Mouse (Mus musculus): ENCODE measurements at regions not wholly inside any gene's neighbourhood (a gene's known extent, or its start where the extent isn't known, plus 50 kb on each side); places are given as distances from the start of the nearest gene placed in this dataset.

DNA sequence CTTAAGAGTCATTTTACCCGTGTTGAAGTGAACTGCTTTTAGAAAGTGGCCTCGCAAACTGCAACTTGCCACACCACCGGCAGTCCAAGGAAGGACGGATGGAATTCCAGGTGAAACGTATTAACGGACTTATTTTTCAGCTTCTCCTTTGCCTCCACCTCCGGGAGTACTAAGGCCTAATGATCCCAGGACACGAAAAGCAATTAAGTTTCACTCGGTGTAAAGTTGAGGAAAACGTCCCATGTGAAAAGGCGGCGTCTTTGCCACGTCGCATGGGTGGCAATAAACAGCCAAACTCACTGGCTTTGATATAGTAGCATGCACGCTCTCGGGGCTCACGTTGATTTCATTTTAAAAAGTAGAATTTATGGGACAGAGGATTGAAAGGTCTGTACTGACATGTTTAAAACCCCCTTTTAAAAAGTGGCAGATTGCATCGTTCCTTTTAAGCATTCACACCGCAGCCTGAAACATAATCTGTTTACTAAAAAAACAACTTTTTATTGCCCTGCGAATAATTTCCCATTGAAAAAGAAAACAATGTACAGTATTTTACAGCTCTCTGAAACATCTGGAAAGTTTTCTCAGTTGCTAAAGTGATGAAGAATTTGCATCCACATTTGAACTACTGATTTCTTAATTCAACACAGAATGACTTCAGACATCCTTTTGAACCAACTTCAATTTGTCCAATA is 385.4 kb upstream of the Npvf start:
- in situ Hi-C loops (cut with MboI, MseI), result no loop called here

DNA sequence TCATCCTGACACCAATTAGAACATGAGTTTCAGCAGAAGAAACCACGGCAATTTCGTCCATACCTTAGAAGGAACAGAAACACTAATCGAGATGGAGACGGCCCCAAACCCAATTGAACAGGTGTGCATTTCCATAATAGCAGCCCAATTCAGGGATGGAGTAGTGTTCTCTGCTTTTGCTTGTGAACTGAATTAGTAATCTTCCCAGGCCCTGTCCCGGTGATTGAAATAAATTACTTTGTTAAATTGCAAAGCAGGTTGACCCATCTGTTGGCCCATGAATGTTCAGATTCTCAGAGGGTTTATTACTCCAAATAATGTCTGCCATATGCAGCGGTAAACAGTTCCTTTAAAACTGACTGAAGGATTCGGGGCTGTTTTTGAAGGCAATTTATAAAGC is 388.5 kb upstream of the Nfe2l3 start:
- in situ Hi-C loops (cut with MboI, MseI), result no loop called here

DNA sequence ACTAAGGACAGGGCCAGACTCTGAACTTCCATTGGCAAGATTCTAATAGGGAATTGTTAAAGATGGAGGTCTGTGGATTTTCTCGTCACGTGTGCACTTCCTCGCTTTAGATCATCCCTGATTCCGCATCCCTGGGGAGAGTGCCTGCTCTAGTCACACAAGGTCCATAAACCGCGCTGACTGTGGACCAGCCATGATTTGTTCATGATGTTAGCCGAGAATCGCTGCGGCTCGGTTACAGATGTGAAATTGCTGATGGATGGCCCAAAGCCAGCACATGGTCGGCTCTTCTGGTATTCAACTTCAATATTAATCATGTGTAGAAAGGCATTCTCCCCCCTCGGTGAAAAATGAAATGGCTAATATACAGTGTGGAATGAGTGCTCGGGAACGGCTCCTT is 387.6 kb upstream of the Nfe2l3 start:
- in situ Hi-C loops (cut with MboI, MseI), result no loop called here

GRCm38 (mm10) chr6:51052451-51052921 is 380.0 kb upstream of the Nfe2l3 start:
- in situ Hi-C loops (cut with MboI, MseI), result no loop called here

DNA sequence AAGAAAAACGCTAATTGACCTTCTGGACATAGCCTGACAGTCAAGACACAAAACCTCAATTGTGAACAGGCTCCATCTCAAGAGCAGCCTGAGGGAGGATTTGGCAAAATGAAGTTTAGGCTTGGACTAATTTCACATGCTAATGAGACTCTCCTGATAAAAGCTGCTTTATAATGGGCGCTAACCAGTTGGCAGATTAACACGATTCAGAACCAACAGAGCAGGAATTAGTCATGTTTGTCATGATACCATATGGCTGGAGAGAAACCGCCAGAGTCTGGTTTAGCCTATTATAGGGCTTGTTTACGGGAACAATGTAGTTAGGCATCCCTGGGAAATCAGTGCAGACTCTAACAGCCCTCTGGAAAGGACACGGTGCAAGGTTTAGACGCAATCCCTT is 375.2 kb upstream of the Nfe2l3 start:
- in situ Hi-C loops (cut with MboI, MseI), result no loop called here

- in situ Hi-C loops (cut with MboI, MseI), result no loop called here
Measured at GRCm38 (mm10) chr6:51059923-51060847, 372.3 kb upstream of the Nfe2l3 start.

DNA sequence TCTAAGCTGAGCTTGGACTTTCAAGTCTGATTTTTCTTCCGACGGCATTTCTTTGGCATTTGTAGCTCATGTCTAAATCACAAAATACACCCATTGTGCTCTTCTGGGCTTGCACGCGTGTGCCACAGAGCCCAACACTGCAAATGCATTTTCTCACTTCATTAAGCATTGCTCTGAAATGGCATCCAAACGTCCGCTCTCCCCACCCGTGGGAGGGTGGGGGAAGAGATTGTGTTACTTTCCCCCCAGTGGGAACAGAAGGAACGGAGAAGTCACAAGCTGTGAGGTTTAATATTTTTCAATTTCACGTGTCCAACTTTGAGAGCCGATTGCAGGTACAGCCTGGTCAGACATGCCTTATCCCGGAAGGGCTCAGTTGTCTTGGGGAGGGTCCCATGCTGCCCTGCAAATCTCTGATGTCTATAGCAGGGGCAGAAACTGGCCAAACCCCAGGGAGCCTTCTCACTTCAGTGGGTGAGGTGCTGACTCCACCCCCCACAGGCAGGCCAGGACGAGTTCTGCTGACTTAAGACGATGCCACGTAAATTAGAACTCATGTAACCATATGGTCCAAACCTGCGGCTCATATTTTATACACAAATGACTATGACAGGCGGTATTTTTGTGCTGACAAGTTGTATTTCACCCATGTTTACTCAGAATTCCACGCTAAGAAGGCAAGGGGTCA is 371.5 kb upstream of the Nfe2l3 start:
- in situ Hi-C loops (cut with MboI, MseI), result no loop called here

- in situ Hi-C loops (cut with MboI, MseI), result no loop called here
Measured at GRCm38 (mm10) chr6:51065156-51065555, 367.3 kb upstream of the Nfe2l3 start.

GRCm38 (mm10) chr6:51067332-51067731 is 365.1 kb upstream of the Nfe2l3 start:
- in situ Hi-C loops (cut with MboI, MseI), result no loop called here

GRCm38 (mm10) chr6:51069945-51070344 is 362.5 kb upstream of the Nfe2l3 start:
- in situ Hi-C loops (cut with MboI, MseI), result no loop called here

- in situ Hi-C loops (cut with MboI, MseI), result no loop called here
Measured at GRCm38 (mm10) chr6:51071243-51071642, 361.2 kb upstream of the Nfe2l3 start.

DNA sequence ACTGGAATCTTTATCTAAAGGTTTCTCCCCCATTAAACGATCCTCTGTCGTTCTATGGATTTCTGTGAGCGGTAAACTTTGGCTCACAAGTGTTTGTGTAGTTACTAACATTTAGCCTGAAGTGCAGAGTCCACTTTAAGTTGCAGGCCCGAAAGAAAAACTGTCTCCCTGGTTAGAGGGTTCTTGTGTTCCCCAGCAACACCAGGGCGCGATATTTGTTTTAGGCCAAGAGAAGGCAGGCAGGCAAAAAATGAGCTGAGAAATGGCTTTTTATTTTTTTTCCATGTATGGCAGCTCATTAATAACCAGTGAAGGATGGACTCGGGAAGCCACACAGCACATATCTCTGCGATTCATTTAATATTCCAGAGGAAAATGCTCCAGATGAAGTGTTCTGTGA is 357.4 kb upstream of the Nfe2l3 start:
- in situ Hi-C loops (cut with MboI, MseI), result no loop called here

DNA sequence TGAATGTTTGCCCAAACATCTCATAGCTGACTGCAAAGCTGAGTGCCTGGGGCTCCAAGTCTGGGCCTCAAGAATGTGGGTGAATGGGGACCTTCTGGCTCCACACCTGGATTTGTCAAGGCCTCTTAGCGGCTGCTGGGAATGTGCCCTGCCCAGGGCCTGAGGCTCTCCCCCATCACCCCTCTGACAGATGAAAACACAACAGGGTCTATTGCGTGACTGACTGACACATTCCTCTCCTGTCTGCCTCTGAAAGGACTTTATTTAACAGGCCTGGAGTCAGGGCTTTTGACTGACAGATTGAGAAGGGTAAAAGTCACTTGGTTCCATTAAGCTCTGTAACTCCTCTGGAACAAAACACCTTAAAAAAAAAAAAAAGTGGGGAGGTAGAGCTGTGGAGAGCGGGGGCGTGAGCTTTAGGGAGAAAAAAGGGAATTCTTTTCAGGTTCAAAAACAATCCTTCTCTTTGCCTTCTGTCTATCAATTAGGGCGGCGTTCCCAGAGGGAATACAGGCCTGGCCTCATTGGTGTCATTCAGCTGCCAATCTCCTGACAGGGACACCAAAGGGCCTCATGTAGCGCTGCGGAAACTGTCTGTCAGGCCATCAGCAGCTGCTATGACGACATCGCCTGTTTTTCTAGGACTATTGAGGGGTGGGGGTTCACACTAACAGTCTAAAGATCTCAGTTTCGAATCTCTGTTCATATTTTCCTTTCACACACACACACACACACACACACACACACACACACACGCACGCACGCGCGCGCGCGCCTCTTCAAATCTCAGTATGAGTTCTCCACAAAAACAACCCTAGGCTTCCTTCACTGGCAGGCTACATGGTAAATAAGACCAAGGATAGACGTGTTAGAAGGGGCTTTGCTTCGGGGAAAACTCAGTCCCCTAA is 355.4 kb upstream of the Nfe2l3 start:
- in situ Hi-C loops (cut with MboI, MseI), result no loop called here

- in situ Hi-C loops (cut with MboI, MseI), result no loop called here
Measured at GRCm38 (mm10) chr6:51077769-51078096, 354.7 kb upstream of the Nfe2l3 start.

DNA sequence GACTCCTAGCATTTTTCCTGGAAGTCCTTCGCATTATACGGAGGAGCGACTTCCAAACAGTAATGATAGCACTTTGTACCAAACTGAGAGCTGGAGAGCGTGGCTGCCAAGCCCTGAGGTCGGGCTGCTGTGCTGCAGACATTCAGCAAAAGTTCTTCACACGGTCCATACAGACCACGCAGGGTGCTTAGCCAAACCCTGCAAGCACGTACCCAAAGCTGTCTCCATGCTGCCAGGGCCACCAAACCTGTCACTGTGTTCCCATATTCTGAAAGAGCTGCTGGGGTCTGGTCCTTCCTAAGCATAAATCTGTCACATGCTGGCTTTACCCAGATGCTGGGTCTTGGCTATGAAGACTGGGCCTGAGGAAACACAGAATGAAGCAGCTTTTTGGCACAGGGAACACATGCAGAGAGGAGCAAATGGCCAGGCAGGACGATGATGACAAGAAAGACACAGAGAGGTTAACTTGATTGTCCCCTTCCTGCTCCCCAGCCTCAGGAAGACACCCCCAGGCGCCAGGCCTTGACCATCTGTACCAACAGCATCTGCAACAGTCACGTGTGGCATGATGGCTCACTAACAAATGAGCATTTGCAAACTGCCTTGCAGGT is 354.0 kb upstream of the Nfe2l3 start:
- in situ Hi-C loops (cut with MboI, MseI), result no loop called here

DNA sequence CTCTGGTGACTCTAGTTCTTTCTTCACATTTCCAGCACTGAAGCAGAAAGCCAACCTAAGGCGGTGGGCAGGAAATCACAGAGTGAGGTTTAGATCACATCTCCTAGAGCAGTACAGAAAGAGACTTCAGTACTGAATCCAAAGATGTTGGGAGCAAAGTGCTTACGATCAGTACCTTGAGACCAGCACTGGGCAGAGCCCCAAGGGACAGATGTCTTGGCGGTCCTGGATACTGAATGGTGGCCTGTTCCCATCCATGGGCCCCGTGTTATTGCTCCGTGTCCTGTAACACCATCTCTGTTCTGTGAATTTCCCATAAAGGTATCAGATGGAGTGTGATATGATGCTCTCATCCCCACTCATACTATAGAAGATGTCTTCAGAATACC is 353.5 kb upstream of the Nfe2l3 start:
- in situ Hi-C loops (cut with MboI, MseI), result no loop called here

- in situ Hi-C loops (cut with MboI, MseI), result no loop called here
Measured at GRCm38 (mm10) chr6:51081056-51081455, 351.4 kb upstream of the Nfe2l3 start.

- in situ Hi-C loops (cut with MboI, MseI), result no loop called here
Measured at GRCm38 (mm10) chr6:51084656-51085055, 347.8 kb upstream of the Nfe2l3 start.

GRCm38 (mm10) chr6:51085547-51085946 is 346.9 kb upstream of the Nfe2l3 start:
- in situ Hi-C loops (cut with MboI, MseI), result no loop called here

DNA sequence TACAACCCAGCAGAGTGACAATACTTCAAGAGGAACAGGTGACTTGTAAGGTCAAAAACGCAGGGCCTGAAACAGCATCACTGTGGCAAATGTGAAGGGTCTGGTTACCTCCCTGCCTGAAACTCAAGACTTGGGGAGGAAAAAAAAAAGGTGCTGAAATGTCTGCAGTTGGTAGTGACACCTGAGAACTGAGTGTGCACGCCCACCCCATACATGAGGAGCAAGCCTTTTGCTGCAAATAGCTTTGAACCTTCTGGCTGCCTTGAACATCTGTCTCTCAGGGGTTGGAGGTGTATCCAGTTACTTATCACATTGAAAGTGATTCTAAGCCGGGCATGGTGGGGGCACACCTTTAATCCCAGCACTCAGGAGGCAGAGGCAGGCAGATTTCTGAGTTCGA is 346.1 kb upstream of the Nfe2l3 start:
- in situ Hi-C loops (cut with MboI, MseI), result no loop called here

DNA sequence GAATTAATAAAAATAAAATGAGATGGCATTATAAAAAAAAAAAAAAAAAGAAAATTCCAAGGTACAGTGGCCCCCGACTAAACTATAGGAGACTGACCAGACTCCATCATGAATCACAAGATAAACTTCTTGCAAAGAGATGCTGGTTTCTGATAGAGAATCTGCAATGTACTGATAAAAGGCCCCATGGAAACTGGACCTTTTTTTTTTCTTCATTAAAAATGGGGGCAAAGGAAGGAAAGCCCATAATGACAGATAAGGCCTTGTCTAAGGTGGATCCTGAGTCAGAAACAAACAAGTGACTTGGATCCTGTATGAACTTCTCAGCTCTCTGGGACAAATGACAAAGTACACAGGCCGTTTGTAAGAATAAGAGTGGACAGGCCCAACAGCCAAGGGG is 344.7 kb upstream of the Nfe2l3 start:
- in situ Hi-C loops (cut with MboI, MseI), result no loop called here
